24 mouse cellular contexts compared by ENCODE assay signal in genomic region chr12:91931586-91931985, GRCm38 (mm10).
DNase-seq lines count a peak whose midpoint lies in the region; ATAC-seq lines count a peak whose summit lies in the region.
"Had no signal": no experiment of that assay in that cellular context is flagged by ENCODE, and none has a peak within 500 bp of the region (broad histone marks: within the 10 kb centered on the region; RNA-seq: fewer than 3 reads in every experiment).

No protein-coding gene starts in this region.

- no peak overlapping the region for H3K4me3 ChIP-seq in heart, embryonic 12.5 days
- H3K4me3 ChIP-seq in kidney, embryonic 16.5 days (ENCODE audit: low read length) = no peak overlapping the region
- H3K4me3 ChIP-seq in lung, embryonic 15.5 days = no peak overlapping the region
- H3K4me3 ChIP-seq: embryonic facial prominence, embryonic 12.5 days; embryonic facial prominence, embryonic 15.5 days; erythroblast, embryonic 14.5 days; forebrain, embryonic 10.5 days; forebrain, embryonic 12.5 days had no signal

- H3K9me3 ChIP-seq in heart, embryonic 12.5 days (replicated peaks) = no peaks in the 10 kb centered on the region
- no peaks in the 10 kb centered on the region for H3K9me3 ChIP-seq in kidney, embryonic 16.5 days (ENCODE audit: low read length)
- H3K9me3 ChIP-seq in lung, embryonic 15.5 days = no peaks in the 10 kb centered on the region
- H3K9me3 ChIP-seq: embryonic facial prominence, embryonic 12.5 days; embryonic facial prominence, embryonic 15.5 days; forebrain, embryonic 10.5 days; forebrain, embryonic 12.5 days had no signal

- intact Hi-C loops in heart, postnatal 10 days (cut with DNase I) = no loop called here

- no peaks in the 10 kb centered on the region for H3K27me3 ChIP-seq in heart, embryonic 12.5 days (replicated peaks)
- H3K27me3 ChIP-seq in kidney, embryonic 16.5 days (ENCODE audit: insufficient read depth, low read length) = no peaks in the 10 kb centered on the region
- H3K27me3 ChIP-seq in lung, embryonic 15.5 days = no peaks in the 10 kb centered on the region
- H3K27me3 ChIP-seq: embryonic facial prominence, embryonic 12.5 days; embryonic facial prominence, embryonic 15.5 days; forebrain, embryonic 12.5 days had no signal

- no peaks in the 10 kb centered on the region for H3K36me3 ChIP-seq in heart, embryonic 12.5 days
- H3K36me3 ChIP-seq in kidney, embryonic 16.5 days (ENCODE audit: insufficient read depth, low read length) = no peaks in the 10 kb centered on the region
- H3K36me3 ChIP-seq in lung, embryonic 15.5 days = no peaks in the 10 kb centered on the region
- H3K36me3 ChIP-seq: embryonic facial prominence, embryonic 12.5 days; embryonic facial prominence, embryonic 15.5 days; forebrain, embryonic 10.5 days; forebrain, embryonic 12.5 days had no signal

- no peak overlapping the region for H3K9ac ChIP-seq in heart, embryonic 12.5 days
- H3K9ac ChIP-seq in kidney, embryonic 16.5 days (replicated peaks; ENCODE audit: low read length) = no peak overlapping the region
- no peak overlapping the region for H3K9ac ChIP-seq in lung, embryonic 15.5 days
- H3K9ac ChIP-seq: embryonic facial prominence, embryonic 12.5 days; embryonic facial prominence, embryonic 15.5 days; forebrain, embryonic 12.5 days had no signal

- DNase-seq in heart, adult 11 months = peak; percentile 85
- no peak for DNase-seq in heart, adult 8-10 months (ENCODE audit: low spot score)
- no peak for DNase-seq in heart, postnatal 10 days
- no peak for DNase-seq in kidney, postnatal 25 days
- DNase-seq in lung, postnatal 10 days = no peak
- DNase-seq: adrenal gland, adult 2 months; adrenal gland, postnatal 10 days; adrenal gland, postnatal 25 days; cerebellum, adult 11 months; cerebellum, adult 18-20 months; cerebellum, adult 8-10 months; cerebellum, adult 9-11 months; cerebellum, postnatal 14 days; cerebellum, postnatal 36 days; embryo, embryonic 11 days had no signal

- ATAC-seq in heart, embryonic 12.5 days (ENCODE audit: insufficient number of reproducible peaks, low FRiP score) = 0 out of 2 replicates have a peak, but pooled peaks have one; percentile 36
- ATAC-seq in kidney, embryonic 16.5 days (ENCODE audit: low FRiP score, low TSS enrichment) = 0 out of 2 replicates have a peak, but pooled peaks have one; percentile 42
- ATAC-seq in lung, embryonic 15.5 days (ENCODE audit: borderline replicate concordance, extremely low read depth, low FRiP score, low TSS enrichment) = peak; percentile 52; the same call in 1 of the 2 replicates
- ATAC-seq: forebrain, embryonic 16.5 days had no signal

- no peak overlapping the region for H3K4me2 ChIP-seq in heart, embryonic 12.5 days
- H3K4me2 ChIP-seq in kidney, embryonic 16.5 days (replicated peaks; ENCODE audit: low read depth, low read length) = no peak overlapping the region
- no peak overlapping the region for H3K4me2 ChIP-seq in lung, embryonic 15.5 days
- H3K4me2 ChIP-seq: embryonic facial prominence, embryonic 12.5 days; embryonic facial prominence, embryonic 15.5 days; forebrain, embryonic 12.5 days had no signal

- 74% methylated on average over 6 of the region's 6 CpGs for WGBS in heart, embryonic 12.5 days
- 87% methylated on average over 6 of the region's 6 CpGs for WGBS in kidney, embryonic 16.5 days
- 85% methylated on average over 6 of the region's 6 CpGs for WGBS in lung, embryonic 15.5 days

- no peaks in the 10 kb centered on the region for H3K4me1 ChIP-seq in heart, embryonic 12.5 days (replicated peaks)
- no peaks in the 10 kb centered on the region for H3K4me1 ChIP-seq in kidney, embryonic 16.5 days (ENCODE audit: insufficient read depth, low read length)
- no peaks in the 10 kb centered on the region for H3K4me1 ChIP-seq in lung, embryonic 15.5 days
- H3K4me1 ChIP-seq: embryonic facial prominence, embryonic 12.5 days; embryonic facial prominence, embryonic 15.5 days; forebrain, embryonic 12.5 days had no signal

- no peak overlapping the region for H3K27ac ChIP-seq in heart, embryonic 12.5 days (ENCODE audit: poor library complexity, severe bottlenecking)
- no peak overlapping the region for H3K27ac ChIP-seq in kidney, embryonic 16.5 days (ENCODE audit: low read length)
- no peak overlapping the region for H3K27ac ChIP-seq in lung, embryonic 15.5 days
- H3K27ac ChIP-seq: embryonic facial prominence, embryonic 12.5 days; embryonic facial prominence, embryonic 15.5 days; forebrain, embryonic 10.5 days; forebrain, embryonic 12.5 days had no signal
